Mouse (Mus musculus) spleen, adult 2 months (tissue): Measurements from ENCODE around the gene Pde4d.

Experiments
- CTCF ChIP-seq: fragments of 200-500 bp; IDR thresholded peaks from 2 replicates; pipeline ENCODE4 v1.5.1; 2011; ENCODE audit warnings: mild to moderate bottlenecking, inconsistent platforms; ENCODE audit not compliant: insufficient read depth, insufficient read length, insufficient replicate concordance; ENCODE audit errors: extremely low read depth
- POLR2A ChIP-seq: fragments of 200-500 bp; IDR thresholded peaks from 2 replicates; pipeline ENCODE4 v1.6.1; 2011; ENCODE audit warnings: low read depth, low read length, inconsistent platforms

DNA sequence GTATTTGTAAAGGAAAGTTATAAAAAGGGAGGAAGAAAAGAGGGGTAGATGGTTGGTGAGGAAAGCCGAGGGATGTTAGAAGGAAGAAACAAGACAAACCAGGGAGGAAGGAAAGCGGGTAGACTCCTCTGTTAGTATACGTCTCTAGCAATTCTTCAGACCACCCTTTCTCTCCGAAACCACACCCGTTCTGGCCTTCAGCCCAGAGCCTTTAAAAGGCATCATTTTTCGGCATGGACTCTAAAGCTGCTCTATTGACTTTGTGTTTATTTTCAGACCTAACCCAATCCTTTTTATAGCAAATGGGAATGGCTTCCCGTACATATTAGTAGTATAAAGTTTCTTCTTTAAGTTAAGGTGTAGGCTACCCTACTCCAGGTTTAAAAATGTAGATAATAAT, 1057.0 kb downstream of the Pde4d start:
- TF ChIP-seq POLR2A (no peak), CTCF (no peak)
